Mouse (Mus musculus) midbrain, embryonic 16.5 days (tissue): ENCODE results near the gene 4931414P19Rik. TPM values are rescaled to one million over a fixed set of nuclear protein-coding genes. Genes with fewer than 3 reads are reported as not detected.
"Not testable (repeated sequence)": the region's sequence is repeated elsewhere in the genome, so short reads cannot be mapped to it uniquely, and the experiment has no call there.

Experiments
- ATAC-seq: fragments of 200-750 bp; cut with Nextera tagmentation; 2 replicates; pipeline ENCODE4 v1.8.0; 2017; ENCODE audit warnings: moderate TSS enrichment
- H3K27ac ChIP-seq: fragments of 300-500 bp; sonication (generic); 2 replicates; pipeline ENCODE4 v1.5.1; 2014; ENCODE audit warnings: mild to moderate bottlenecking, low read length, mixed read lengths
- H3K27me3 ChIP-seq: fragments of 300-500 bp; sonication (generic); 2 replicates; pipeline ENCODE4 v1.6.1; 2014; ENCODE audit warnings: low read depth, low read length, mixed read lengths; ENCODE audit not compliant: control insufficient read depth, insufficient read depth
- H3K36me3 ChIP-seq: fragments of 300-500 bp; sonication (generic); 2 replicates; pipeline ENCODE4 v1.6.1; 2014; ENCODE audit warnings: mild to moderate bottlenecking, low read length, moderate library complexity, mixed read lengths; ENCODE audit not compliant: control insufficient read depth, insufficient read depth
- H3K4me1 ChIP-seq: fragments of 300-500 bp; sonication (generic); 2 replicates; pipeline ENCODE4 v1.6.1; 2014; ENCODE audit warnings: mild to moderate bottlenecking, low read length, mixed read lengths; ENCODE audit not compliant: control insufficient read depth, insufficient read depth
- H3K4me2 ChIP-seq: fragments of 300-500 bp; sonication (generic); 2 replicates; pipeline ENCODE4 v1.6.1; 2014; ENCODE audit warnings: mild to moderate bottlenecking, low read length, mixed read lengths
- H3K4me3 ChIP-seq: fragments of 300-500 bp; sonication (generic); 2 replicates; pipeline ENCODE4 v1.5.1; 2014; ENCODE audit warnings: low read depth, mild to moderate bottlenecking, low read length, moderate library complexity, mixed read lengths
- H3K9ac ChIP-seq: fragments of 300-500 bp; sonication (generic); 2 replicates; pipeline ENCODE4 v1.6.1; 2014; ENCODE audit warnings: low read depth, low read length, mixed read lengths
- H3K9me3 ChIP-seq: fragments of 300-500 bp; sonication (generic); replicated peaks from 2 replicates; pipeline ENCODE4 v1.6.1; 2014; ENCODE audit warnings: mild to moderate bottlenecking, low read length, mixed read lengths; ENCODE audit not compliant: control insufficient read depth, poor library complexity, severe bottlenecking
- WGBS: fragments of 180-500 bp; shearing (Covaris S2); extraction: QIAGEN DNeasy Blood & Tissue Kit; methylation state at CpG from one replicate; pipeline ENCODE4 v1.1.7; 2014; 5-methylcytosine and 5-hydroxymethylcytosine counted together
- polyA plus RNA-seq: library from polyadenylated mRNA; unstranded; fragments of >200 nt; fragmentation: Nextera tagmentation; extraction: Ambion mirVana; gene quantifications from 2 replicates; pipeline ENCODE4 v1.2.1, GENCODE M21; 2015

The 4931414P19Rik gene
- polyA plus RNA-seq, 1 experiment from 2014 or later: 5.2 TPM

DNA sequence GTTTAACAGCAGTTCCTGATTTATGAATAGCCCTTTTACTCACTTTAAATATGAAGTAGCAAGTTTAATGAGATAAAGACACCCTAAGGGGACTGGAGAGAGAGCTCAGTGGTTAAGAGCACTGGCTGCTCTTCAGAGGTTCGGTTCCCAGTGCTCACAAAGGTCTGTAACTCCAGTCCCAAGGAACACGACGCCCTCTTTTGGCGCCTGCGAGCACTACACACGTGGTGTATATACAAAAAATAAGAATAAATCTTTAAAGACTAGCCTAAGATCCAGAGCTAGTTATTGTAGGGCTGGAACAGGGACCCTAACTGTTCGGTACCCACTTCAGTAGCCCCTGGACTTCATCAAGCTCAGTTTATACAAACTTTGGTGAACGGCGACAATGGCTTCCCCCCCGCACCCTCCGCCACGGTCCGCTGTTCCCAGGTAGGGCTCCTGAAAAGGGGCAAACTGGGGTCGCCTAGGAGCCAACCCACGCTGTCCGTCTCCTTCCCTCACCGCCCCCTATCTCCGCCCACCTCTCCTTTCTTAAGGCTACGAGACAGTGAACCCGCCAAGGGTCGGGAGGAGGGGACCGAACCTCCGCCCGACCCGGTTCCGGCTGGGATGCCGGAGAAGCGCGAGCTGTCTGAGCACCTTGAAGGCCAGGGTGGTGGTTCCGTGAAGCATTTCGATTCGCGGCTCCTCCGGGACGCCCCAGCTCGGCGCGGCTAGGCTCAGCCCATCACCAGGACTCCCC is 11.5 kb upstream of the 4931414P19Rik start:
- 1% methylated on average over 38 of the region's 38 CpGs for WGBS
- H3K4me1 ChIP-seq: peaks cover 11% of the 10 kb centered on the region
- no peaks in the 10 kb centered on the region for H3K9me3 ChIP-seq
- H3K27ac ChIP-seq: peak overlapping the region; percentile 81
- H3K9ac ChIP-seq: peak overlapping the region; percentile 72
- H3K4me3 ChIP-seq: peak overlapping the region; percentile 54
- H3K36me3 ChIP-seq: peaks cover 7% of the 10 kb centered on the region; the same call in 1 of the 2 replicates
- peak; percentile 71 for ATAC-seq
- H3K27me3 ChIP-seq: no peaks in the 10 kb centered on the region
- H3K4me2 ChIP-seq: peak overlapping the region; percentile 87

DNA sequence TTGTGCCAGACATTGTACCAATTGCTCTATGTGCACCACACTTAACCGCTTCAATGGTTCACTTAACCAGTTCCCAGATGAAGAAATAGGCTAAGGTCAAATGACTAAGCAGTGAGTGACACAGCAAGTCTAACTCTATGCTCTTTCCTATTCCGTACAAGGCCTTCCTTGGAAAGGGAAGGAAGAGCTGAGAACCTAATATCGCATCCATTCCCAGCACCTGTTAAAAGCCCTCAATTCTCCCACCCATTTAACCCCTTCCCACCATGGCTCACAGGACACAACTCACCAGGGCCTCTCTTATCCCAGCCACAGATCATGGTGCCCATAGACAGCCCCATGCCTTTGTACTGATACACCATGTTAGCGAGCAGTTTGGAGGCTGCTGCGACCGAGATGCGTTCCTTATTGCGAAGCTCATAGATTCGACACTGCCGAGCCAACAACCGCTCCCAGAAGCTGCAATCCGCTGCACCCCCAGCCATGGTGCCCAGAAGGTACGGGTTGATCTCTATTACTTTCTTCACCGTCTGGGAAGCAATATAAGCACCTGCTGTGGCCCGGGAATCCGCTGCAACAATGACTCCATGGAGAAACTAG is 10.5 kb upstream of the 4931414P19Rik start:
- WGBS: 93% methylated on average over 16 of the region's 16 CpGs
- Histone ChIP-seq H3K9me3 (no peaks in the 10 kb centered on the region), H3K27me3 (no peaks in the 10 kb centered on the region), H3K27ac (no peak overlapping the region), H3K9ac (no peak overlapping the region), H3K4me2 (no peak overlapping the region; the same call in 1 of the 2 replicates), H3K4me1 (peaks cover 11% of the 10 kb centered on the region), H3K4me3 (no peak overlapping the region), H3K36me3 (peaks cover 7% of the 10 kb centered on the region; the same call in 1 of the 2 replicates)
- ATAC-seq: no peak

DNA sequence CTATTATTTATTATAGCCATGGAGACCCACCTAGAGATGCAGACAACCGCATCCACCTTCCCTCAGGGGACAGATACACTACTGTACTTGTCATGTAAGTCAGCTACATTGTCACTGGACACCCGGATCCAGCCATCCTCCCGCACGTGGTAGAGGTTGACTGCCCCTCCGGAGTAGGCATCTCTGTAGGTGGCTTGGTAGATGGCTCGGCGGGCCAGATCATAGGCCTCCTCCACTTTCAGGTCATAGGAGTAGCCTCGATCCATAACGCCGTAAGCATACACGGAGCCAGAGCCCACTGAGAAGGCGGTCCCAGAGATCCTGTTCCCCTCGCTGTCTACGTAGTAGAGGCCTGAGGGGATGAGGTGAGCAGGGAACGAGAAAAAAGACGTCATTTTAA is 8.3 kb upstream of the 4931414P19Rik start:
- H3K27ac ChIP-seq, H3K9me3 ChIP-seq, H3K36me3 ChIP-seq, ATAC-seq, H3K4me2 ChIP-seq, H3K4me3 ChIP-seq, H3K9ac ChIP-seq, H3K27me3 ChIP-seq: not testable (repeated sequence)
- peaks cover 11% of the 10 kb centered on the region for H3K4me1 ChIP-seq
- 90% methylated on average over 16 of the region's 16 CpGs for WGBS

DNA sequence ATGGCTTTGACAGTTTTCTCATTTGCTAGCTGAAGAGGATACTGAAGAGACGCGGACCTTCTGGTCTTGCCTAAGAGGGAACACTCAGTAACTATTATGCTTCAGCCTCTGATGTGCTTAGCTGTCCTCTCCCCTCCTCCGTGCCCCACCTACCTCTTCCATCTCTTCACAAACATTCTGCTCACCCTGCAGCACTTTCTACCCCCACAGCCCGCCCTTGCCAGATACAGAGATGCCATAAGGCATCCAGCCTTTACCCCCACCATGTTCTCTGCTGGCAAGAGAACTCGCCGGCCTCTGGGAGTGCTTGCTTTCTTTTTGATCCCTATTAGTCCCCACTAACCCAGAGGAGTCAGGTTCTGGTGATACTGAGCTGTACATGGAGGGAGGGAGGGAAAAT is 4.9 kb upstream of the 4931414P19Rik start:
- Histone ChIP-seq H3K4me2 (no peak overlapping the region), H3K9ac (no peak overlapping the region), H3K27me3 (no peaks in the 10 kb centered on the region), H3K9me3 (no peaks in the 10 kb centered on the region), H3K36me3 (peaks cover 7% of the 10 kb centered on the region; the same call in 1 of the 2 replicates), H3K4me3 (no peak overlapping the region), H3K27ac (no peak overlapping the region), H3K4me1 (no peaks in the 10 kb centered on the region)
- 78% methylated on average over 6 of the region's 6 CpGs for WGBS
- ATAC-seq: no peak

DNA sequence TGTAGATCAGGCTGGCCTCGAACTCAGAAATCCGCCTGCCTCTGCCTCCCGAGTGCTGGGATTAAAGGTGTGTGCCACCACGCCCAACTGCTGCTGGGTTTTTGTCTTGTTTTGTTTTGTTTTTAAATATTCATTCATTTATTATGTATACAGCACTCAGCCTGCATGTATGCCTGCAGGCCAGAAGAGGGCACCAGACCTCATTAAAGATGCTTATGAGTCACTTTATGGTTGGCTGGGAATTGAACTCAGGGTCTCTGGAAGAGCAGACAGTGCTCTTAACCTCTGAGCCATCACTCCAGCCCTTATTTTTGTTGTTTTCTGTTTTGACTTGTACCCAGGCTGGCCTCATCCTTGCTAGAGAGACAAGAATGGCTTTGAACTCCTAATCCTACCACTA is 4.2 kb upstream of the 4931414P19Rik start:
- Histone ChIP-seq H3K9ac (no peak overlapping the region), H3K27ac (no peak overlapping the region), H3K4me2 (no peak overlapping the region), H3K9me3 (no peaks in the 10 kb centered on the region), H3K27me3 (no peaks in the 10 kb centered on the region), H3K4me1 (peaks cover 4% of the 10 kb centered on the region), H3K36me3 (peaks cover 6% of the 10 kb centered on the region; the same call in 1 of the 2 replicates), H3K4me3 (no peak overlapping the region)
- ATAC-seq: no peak
- 75% methylated on average over 4 of the region's 4 CpGs for whole genome bisulfite sequencing

DNA sequence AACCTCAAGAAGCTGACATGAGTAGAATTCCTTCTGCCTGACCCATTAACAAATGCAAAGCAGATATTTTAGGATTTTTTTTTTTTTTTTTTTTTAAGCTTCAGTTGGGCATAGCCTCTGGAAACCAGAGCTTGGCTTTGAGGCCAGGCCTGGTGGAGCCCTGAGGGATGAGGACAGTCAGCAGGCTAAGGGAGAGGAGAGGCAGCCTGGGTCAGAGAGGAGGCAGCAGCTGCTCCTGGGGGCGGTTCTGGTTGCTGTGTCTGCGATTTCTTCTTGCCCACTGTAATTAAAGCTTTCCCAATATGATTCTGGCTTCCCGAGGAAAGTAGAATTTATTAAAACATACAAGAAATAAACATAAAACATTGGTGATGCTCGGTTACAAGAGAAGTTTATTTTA is 3.5 kb upstream of the 4931414P19Rik start:
- WGBS: 76% methylated on average over 4 of the region's 4 CpGs
- Histone ChIP-seq H3K4me1 (peaks cover 11% of the 10 kb centered on the region), H3K9me3 (no peaks in the 10 kb centered on the region), H3K9ac (no peak overlapping the region), H3K27ac (no peak overlapping the region), H3K4me3 (no peak overlapping the region), H3K27me3 (no peaks in the 10 kb centered on the region), H3K36me3 (peaks cover 5% of the 10 kb centered on the region; the same call in 1 of the 2 replicates), H3K4me2 (no peak overlapping the region)
- ATAC-seq: no peak

DNA sequence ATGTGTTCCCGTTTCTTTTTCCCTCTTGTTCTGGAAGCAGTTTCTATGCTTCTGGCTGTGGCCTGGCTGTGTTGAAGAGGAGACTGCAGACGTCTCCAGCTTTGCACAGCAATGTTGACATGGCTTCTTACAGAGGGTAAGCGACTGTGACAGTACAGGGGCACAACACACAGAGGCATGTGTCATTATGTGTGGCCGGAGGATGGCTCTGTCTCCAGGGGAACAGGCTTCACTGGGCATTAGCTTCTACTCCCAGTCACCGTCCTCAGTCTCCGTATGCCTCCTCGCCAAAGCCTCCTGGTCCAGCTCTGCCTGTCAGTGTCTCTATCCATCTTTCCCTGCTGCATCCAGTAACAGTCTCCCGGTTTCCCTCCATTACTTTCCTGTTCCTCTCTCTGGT is 1.4 kb upstream of the 4931414P19Rik start:
- Histone ChIP-seq H3K27me3 (no peaks in the 10 kb centered on the region), H3K9me3 (no peaks in the 10 kb centered on the region), H3K27ac (no peak overlapping the region), H3K4me1 (peaks cover 21% of the 10 kb centered on the region), H3K4me2 (no peak overlapping the region), H3K4me3 (no peak overlapping the region), H3K9ac (no peak overlapping the region), H3K36me3 (no peaks in the 10 kb centered on the region; the same call in 1 of the 2 replicates)
- WGBS: 32% methylated on average over 8 of the region's 8 CpGs
- no peak for ATAC-seq

DNA sequence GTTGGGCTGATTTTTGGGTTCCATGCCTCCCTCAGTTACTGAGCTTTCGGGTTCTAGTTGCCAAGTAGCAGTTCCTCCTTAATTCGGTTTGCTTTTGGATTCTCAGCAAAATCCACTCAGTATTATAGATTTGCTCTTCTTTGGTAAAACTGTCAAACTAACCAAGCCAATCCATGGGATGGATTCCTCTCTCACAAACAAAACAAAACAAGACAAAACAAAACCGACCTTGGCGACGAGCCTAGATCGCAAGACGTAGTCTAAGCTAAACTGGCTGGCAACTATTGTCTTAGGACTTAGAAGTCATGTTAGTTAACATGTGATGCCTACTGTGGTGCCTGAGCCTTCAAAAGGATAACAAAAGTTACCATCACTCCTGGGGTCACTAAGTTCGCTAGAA is 2.1 kb downstream of the 4931414P19Rik start:
- Histone ChIP-seq H3K9me3 (no peaks in the 10 kb centered on the region), H3K27ac (peak overlapping the region; percentile 96), H3K27me3 (no peaks in the 10 kb centered on the region), H3K4me2 (peak overlapping the region; percentile 54), H3K4me1 (peaks cover 23% of the 10 kb centered on the region), H3K9ac (no peak overlapping the region), H3K4me3 (peak overlapping the region; percentile 57), H3K36me3 (no peaks in the 10 kb centered on the region)
- WGBS: 85% methylated on average over 8 of the region's 8 CpGs
- no peak for ATAC-seq

DNA sequence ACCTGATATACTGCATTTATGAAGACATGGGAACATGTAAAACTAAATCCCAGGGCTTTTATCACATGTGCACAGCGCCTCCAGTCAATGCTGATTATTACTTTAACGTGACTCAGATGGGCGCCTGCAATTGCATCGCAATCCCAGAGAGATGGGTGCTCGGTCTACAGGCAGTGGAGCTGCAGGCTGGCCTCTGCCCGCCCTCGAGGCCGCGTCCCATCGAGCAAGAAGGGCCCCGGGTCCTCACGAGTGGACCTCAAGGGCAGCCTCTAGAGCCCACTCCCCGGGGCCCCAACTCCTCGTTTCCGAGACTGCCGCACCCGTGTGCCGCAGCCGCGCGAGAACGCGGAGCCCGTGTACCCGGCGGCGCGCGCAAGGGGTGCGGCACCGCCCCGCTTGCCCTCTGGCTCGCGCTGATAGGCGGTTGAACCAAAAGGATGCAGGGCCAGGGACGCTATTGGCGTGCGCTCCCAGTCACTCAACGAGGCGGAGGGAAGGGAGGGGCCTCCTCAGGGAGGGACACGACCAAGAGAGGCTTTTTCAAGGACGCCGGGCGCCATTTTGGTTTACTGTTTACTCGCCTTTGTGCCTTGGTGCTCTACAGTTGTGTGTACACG is 2.6 kb downstream of the 4931414P19Rik start:
- Histone ChIP-seq H3K4me3 (peak overlapping the region; percentile 57), H3K4me1 (peaks cover 23% of the 10 kb centered on the region), H3K9me3 (no peaks in the 10 kb centered on the region), H3K9ac (peak overlapping the region; percentile 80), H3K27ac (peak overlapping the region; percentile 96), H3K36me3 (no peaks in the 10 kb centered on the region), H3K4me2 (peak overlapping the region; percentile 54), H3K27me3 (no peaks in the 10 kb centered on the region)
- ATAC-seq: peak; percentile 99
- WGBS: under 1% methylated on average over 46 of the region's 46 CpGs
